Mouse (Mus musculus): ENCODE measurements around the gene Ascl1. TPM values are rescaled to one million over a fixed set of nuclear protein-coding genes. Genes with fewer than 3 reads are reported as not detected.

Gene Ascl1
- polyA plus RNA-seq, 1 experiment from 2014 or later, result 0.35 TPM

DNA sequence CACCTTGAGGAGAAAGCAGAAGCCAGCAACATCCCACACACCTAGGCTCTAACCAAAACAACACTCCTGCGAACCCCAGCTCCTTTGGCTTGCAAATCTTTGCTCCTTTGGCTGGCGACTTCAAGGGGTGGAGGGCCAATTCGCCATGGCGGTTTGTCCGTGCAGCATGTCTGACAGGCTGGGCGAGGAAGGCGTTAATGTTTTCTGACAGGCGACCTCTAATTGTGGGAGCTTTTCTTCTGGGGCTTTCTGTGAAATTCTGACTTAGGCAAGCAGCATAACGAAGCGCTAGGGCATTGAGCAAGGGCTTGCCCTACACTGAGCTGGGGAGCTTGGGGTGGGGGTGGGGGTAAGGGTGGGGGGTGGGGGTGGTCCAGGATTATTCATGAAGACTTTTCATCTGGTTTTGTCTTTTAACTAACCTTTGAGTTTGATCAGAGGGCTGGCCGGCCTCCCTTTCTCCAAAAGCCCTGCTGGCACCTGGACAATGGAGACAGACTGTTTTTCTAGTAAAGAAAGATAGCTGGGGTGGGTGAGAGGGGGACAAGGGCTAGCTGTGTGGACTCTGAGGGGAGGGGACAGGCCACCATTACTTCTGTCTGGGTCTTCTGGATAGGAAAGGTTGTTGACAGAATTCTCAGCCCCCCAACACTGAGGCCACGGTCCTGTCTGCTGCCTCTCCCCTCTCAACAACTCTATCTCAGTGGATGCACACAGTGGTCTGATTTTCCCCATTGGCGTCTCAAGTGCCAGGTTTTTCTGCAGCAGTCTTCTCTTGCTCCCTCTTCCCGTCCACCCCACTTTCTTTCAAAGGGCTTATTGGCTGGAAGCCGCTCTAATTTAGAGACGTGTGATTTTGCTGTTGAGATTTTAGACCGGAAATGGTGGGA, 8.4 kb downstream of the Ascl1 start:
- Histone ChIP-seq H3K27me3 (replicated peaks) (peaks cover 81% of the 10 kb centered on the region), H3K36me3 (no peaks in the 10 kb centered on the region), H3K27ac (replicated peaks) (no peak overlapping the region), H3K9ac (no peak overlapping the region), H3K4me3 (no peak overlapping the region), H3K4me1 (peaks cover 15% of the 10 kb centered on the region), H3K9me3 (no peaks in the 10 kb centered on the region), H3K4me2 (peak overlapping the region; percentile 48)
- no peak for ATAC-seq (ENCODE audit: extremely low read depth, insufficient number of reproducible peaks, low FRiP score, low TSS enrichment)
- 3% methylated on average over 17 of the region's 17 CpGs for WGBS

DNA sequence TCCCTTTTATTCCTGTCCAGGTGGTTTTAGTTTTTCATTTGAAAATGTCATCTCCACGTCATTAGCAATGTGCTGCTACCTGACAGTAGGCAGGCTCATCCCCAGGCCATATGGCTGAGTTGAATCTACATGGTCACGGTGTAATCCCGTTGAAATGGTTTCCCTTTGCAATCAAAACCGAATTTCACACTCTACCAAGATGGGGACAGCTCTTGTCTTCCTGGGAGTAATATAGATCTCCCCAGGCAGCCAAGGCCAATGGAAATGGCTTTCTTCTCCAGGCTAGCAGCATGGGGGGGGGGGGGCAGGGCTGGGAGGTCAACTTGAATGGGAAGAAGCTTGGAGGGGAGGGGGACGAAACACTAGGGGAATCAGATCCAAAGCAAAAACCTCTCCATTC, 15.6 kb downstream of the Ascl1 start:
- 59% methylated on average over 5 of the region's 5 CpGs for WGBS
- Histone ChIP-seq H3K4me3 (no peak overlapping the region), H3K4me2 (no peak overlapping the region), H3K9me3 (no peaks in the 10 kb centered on the region), H3K27ac (replicated peaks) (no peak overlapping the region), H3K27me3 (replicated peaks) (peaks cover 19% of the 10 kb centered on the region), H3K36me3 (no peaks in the 10 kb centered on the region), H3K4me1 (no peaks in the 10 kb centered on the region), H3K9ac (no peak overlapping the region)
- ATAC-seq (ENCODE audit: extremely low read depth, insufficient number of reproducible peaks, low FRiP score, low TSS enrichment), result no peak

DNA sequence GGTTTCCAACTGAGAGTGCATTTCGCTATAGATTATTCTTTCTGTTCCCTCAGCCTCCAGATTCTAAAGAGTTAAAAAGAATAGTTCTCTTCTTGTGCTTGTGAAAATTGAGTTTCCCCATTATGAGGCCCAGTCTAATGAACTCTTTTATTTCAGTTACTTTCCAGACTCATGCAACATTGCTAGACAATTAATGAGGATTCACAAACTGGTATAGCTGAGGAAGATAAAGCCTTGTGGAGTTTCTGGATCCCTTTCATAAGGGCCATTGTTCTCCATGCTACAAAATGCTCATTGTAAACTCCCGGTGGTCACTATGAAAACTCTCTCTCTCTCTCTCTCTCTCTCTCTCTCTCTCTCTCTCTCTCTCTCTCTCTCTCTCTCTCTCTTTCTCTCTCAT, 18.5 kb downstream of the Ascl1 start:
- Histone ChIP-seq H3K9ac (no peak overlapping the region), H3K27ac (replicated peaks) (no peak overlapping the region), H3K36me3 (no peaks in the 10 kb centered on the region), H3K4me2 (no peak overlapping the region), H3K9me3 (no peaks in the 10 kb centered on the region), H3K27me3 (replicated peaks) (no peaks in the 10 kb centered on the region), H3K4me3 (no peak overlapping the region), H3K4me1 (no peaks in the 10 kb centered on the region)
- no peak for ATAC-seq (ENCODE audit: extremely low read depth, insufficient number of reproducible peaks, low FRiP score, low TSS enrichment)
- WGBS, result 76% methylated on average over 2 of the region's 2 CpGs

DNA sequence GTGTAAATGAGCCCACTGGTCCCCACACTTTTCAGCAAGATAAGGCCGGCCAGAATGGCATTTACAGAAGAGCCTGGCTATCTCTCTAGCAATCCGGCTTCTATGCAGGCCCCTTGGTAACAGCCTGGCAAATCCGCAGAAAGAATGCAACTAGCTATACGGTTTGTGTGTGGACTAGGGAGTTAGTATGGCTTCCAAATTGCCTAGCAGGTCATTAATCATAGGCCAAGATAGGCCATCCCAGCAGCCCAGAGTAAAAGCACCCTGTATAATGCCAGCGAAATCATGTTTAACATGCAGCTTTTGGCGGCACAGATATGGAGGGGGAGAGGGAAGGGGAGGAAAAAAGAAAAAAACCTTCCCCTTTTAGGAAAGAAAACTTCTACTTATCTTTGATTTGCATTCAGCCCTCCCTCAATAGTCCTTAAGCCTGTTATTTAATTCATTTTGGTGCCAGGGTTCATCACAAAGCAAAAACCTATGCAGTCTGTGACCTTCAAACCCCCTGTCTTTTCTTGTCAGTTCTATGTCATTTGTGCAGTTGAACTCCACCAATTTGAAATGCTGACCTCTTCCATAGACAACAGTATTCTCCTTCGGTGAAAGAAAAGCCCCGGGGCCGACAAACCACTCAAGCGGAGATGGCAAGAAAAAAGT, 19.9 kb downstream of the Ascl1 start:
- no peaks in the 10 kb centered on the region for H3K36me3 ChIP-seq
- H3K4me3 ChIP-seq, result no peak overlapping the region
- 56% methylated on average over 10 of the region's 10 CpGs for WGBS
- no peak for ATAC-seq (ENCODE audit: extremely low read depth, insufficient number of reproducible peaks, low FRiP score, low TSS enrichment)
- no peak overlapping the region for H3K27ac ChIP-seq (replicated peaks)
- H3K4me2 ChIP-seq, result no peak overlapping the region
- H3K27me3 ChIP-seq (replicated peaks), result no peaks in the 10 kb centered on the region
- H3K9me3 ChIP-seq, result no peaks in the 10 kb centered on the region
- H3K4me1 ChIP-seq, result no peaks in the 10 kb centered on the region
- no peak overlapping the region for H3K9ac ChIP-seq

DNA sequence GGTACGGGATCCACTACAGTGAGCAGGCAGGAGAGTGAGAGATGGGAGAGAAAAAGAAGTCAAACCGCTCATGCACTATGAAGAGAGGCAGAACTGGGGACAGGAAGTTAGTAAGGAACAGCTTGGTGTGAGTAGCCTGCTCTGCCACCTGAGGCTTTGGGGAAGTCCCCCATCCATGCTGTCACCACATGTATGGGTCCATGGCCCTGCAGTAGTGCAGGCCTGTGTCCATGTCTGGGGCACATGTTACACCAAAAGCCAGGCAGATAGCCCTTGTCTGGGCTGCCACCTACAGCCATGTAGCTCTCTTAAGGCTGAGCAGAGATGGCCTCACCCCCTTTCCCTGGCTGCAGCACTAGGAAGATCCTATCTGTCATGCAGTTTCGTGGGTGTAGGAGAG, 42.7 kb downstream of the Ascl1 start:
- H3K27me3 ChIP-seq (replicated peaks), result no peaks in the 10 kb centered on the region
- H3K9ac ChIP-seq, result no peak overlapping the region
- ATAC-seq (ENCODE audit: extremely low read depth, insufficient number of reproducible peaks, low FRiP score, low TSS enrichment), result no peak
- H3K9me3 ChIP-seq, result no peaks in the 10 kb centered on the region
- 73% methylated on average over 3 of the region's 3 CpGs for WGBS
- no peak overlapping the region for H3K4me3 ChIP-seq
- no peak overlapping the region for H3K27ac ChIP-seq (replicated peaks)
- no peaks in the 10 kb centered on the region for H3K4me1 ChIP-seq
- no peaks in the 10 kb centered on the region for H3K36me3 ChIP-seq
- no peak overlapping the region for H3K4me2 ChIP-seq

- Histone ChIP-seq H3K27ac (replicated peaks) (no peak overlapping the region), H3K4me3 (no peak overlapping the region), H3K4me2 (no peak overlapping the region), H3K9me3 (no peaks in the 10 kb centered on the region), H3K27me3 (replicated peaks) (no peaks in the 10 kb centered on the region), H3K36me3 (no peaks in the 10 kb centered on the region), H3K9ac (no peak overlapping the region), H3K4me1 (no peaks in the 10 kb centered on the region)
- ATAC-seq (ENCODE audit: extremely low read depth, insufficient number of reproducible peaks, low FRiP score, low TSS enrichment), result no peak
- 77% methylated on average over 6 of the region's 6 CpGs for WGBS
Measured at GRCm38 (mm10) chr10:87449368-87449767, 44.1 kb downstream of the Ascl1 start.

DNA sequence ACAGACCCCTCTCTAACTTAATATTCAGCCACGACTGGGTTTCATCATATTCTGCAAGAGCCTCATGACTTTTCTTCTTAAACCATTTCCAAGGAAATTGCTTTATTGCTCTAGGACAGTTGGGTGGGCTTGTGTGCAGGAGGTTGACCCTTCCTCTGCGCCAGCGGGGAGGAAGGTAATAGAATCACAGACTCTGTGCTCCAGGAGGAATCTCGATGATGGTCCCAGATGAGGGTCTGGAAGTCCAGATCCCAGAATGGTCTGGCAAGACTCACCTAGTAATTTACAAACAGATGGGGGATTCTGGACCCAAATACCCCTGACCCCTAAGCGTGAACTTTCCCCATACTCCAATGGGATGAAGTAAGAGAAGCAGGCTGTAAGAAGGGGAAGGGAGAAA, 45.2 kb downstream of the Ascl1 start:
- no peaks in the 10 kb centered on the region for H3K4me1 ChIP-seq
- no peaks in the 10 kb centered on the region for H3K36me3 ChIP-seq
- H3K9me3 ChIP-seq, result no peaks in the 10 kb centered on the region
- H3K27ac ChIP-seq (replicated peaks), result no peak overlapping the region
- no peak overlapping the region for H3K4me3 ChIP-seq
- no peak overlapping the region for H3K9ac ChIP-seq
- no peak for ATAC-seq (ENCODE audit: extremely low read depth, insufficient number of reproducible peaks, low FRiP score, low TSS enrichment)
- WGBS, result 63% methylated on average over 5 of the region's 5 CpGs
- no peak overlapping the region for H3K4me2 ChIP-seq
- no peaks in the 10 kb centered on the region for H3K27me3 ChIP-seq (replicated peaks)

GRCm38 (mm10) chr10:87447754-87448095, 45.7 kb downstream of the Ascl1 start:
- H3K4me2 ChIP-seq, result peak overlapping the region; percentile 49
- WGBS, result 5% methylated on average over 9 of the region's 9 CpGs

GRCm38 (mm10) chr10:87446829-87447753, 46.4 kb downstream of the Ascl1 start:
- no peak overlapping the region for H3K9ac ChIP-seq
- H3K27me3 ChIP-seq (replicated peaks), result no peaks in the 10 kb centered on the region
- H3K4me3 ChIP-seq, result no peak overlapping the region
- peak overlapping the region; percentile 49 for H3K4me2 ChIP-seq
- no peak overlapping the region for H3K27ac ChIP-seq (replicated peaks)
- ATAC-seq (ENCODE audit: extremely low read depth, insufficient number of reproducible peaks, low FRiP score, low TSS enrichment), result no peak
- no peaks in the 10 kb centered on the region for H3K4me1 ChIP-seq
- no peaks in the 10 kb centered on the region for H3K9me3 ChIP-seq
- H3K36me3 ChIP-seq, result no peaks in the 10 kb centered on the region
- 41% methylated on average over 12 of the region's 13 CpGs for WGBS

More at GRCm38 (mm10) chr10:87447754-87448095, 45.7 kb downstream of the Ascl1 start:
- no peaks in the 10 kb centered on the region for H3K4me1 ChIP-seq
- no peaks in the 10 kb centered on the region for H3K36me3 ChIP-seq
- no peak overlapping the region for H3K9ac ChIP-seq
- ATAC-seq (ENCODE audit: extremely low read depth, insufficient number of reproducible peaks, low FRiP score, low TSS enrichment), result no peak
- H3K27ac ChIP-seq (replicated peaks), result no peak overlapping the region
- no peaks in the 10 kb centered on the region for H3K27me3 ChIP-seq (replicated peaks)
- H3K4me3 ChIP-seq, result no peak overlapping the region
- H3K9me3 ChIP-seq, result no peaks in the 10 kb centered on the region

- H3K9ac ChIP-seq, result no peak overlapping the region
- H3K27me3 ChIP-seq (replicated peaks), result no peaks in the 10 kb centered on the region
- no peaks in the 10 kb centered on the region for H3K4me1 ChIP-seq
- no peaks in the 10 kb centered on the region for H3K36me3 ChIP-seq
- H3K4me3 ChIP-seq, result no peak overlapping the region
- WGBS, result 56% methylated on average over 2 of the region's 2 CpGs
- H3K27ac ChIP-seq (replicated peaks), result no peak overlapping the region
- no peak overlapping the region for H3K4me2 ChIP-seq
- no peak for ATAC-seq (ENCODE audit: extremely low read depth, insufficient number of reproducible peaks, low FRiP score, low TSS enrichment)
- H3K9me3 ChIP-seq, result no peaks in the 10 kb centered on the region
Measured at GRCm38 (mm10) chr10:87446139-87446828, 47.2 kb downstream of the Ascl1 start.

Measured in heart, embryonic 13.5 days (tissue).